Mouse (Mus musculus): ENCODE measurements around the gene Spats1. TPM values are rescaled to one million over a fixed set of nuclear protein-coding genes. Genes with fewer than 3 reads are reported as not detected.

The Spats1 gene
- polyA plus RNA-seq, 1 experiment from 2014 or later: not detected

DNA sequence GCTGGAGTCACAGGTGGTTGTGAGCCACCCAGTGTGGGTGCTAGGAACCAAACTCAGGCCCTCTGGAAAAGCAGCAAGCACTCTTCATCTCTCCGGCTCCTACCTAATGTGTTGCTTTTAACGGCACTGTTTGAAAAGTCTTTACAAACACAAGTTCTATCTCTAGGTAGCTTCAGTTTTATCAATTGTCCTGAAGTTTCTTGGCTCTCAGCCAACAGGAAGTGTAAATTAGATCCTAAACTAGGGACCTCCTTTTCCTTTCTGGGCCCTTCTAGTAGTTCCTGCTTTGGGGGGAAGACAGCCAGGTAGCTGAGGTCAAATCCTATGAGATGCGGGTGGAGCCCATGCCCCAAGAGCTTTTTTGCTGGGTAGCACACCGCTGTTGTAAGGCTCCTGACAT, 35.7 kb upstream of the Spats1 start:
- H3K9me3 ChIP-seq (ENCODE audit: low read length): no peaks in the 10 kb centered on the region
- H3K4me1 ChIP-seq (ENCODE audit: insufficient read depth): peaks cover 11% of the 10 kb centered on the region; the same call in 1 of the 2 replicates
- DNase-seq (no peak), ATAC-seq (no peak)
- no peaks in the 10 kb centered on the region; the same call in 1 of the 2 replicates for H3K36me3 ChIP-seq (replicated peaks; ENCODE audit: insufficient read depth, low read length)
- no peak overlapping the region for H3K4me2 ChIP-seq (ENCODE audit: low read depth, low read length)
- no peak overlapping the region for H3K4me3 ChIP-seq (ENCODE audit: low read depth, low read length)
- 87% methylated on average over 4 of the region's 4 CpGs for WGBS (ENCODE audit: insufficient replicate concordance)
- H3K27ac ChIP-seq (ENCODE audit: low read depth): no peak overlapping the region
- no peak for TF ChIP-seq EP300 (IDR thresholded peaks at IDR 0.05; ENCODE audit: low read depth)
- H3K9ac ChIP-seq (replicated peaks): no peak overlapping the region
- no peaks in the 10 kb centered on the region for H3K27me3 ChIP-seq (ENCODE audit: insufficient read depth, low read length)

DNA sequence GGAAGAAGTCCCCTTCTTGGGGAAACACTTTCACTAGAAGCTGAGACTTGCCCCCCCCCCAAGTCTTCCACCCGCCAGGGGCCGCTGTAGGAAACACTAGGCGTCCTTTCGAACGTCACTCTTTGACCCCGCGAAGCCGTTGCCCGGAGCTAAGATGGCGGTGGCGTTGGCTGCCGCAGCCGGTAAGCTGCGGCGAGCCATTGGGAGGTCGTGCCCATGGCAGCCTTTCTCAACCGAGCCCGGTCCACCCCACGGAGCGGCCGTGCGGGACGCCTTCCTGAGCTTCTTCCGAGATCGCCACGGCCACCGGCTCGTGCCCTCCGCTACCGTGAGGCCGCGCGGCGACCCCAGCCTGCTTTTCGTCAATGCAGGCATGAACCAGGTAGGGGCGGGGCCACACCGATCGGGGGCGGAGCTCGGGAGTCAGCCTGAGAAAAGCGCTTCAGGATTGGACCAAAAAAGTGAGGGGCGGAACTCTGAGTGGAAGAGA, 31.5 kb upstream of the Spats1 start, which contains the start of gene Aars2:
Aars2 (plus strand) TSS at position 142 of the 490 bp plus-strand sequence.
- Histone ChIP-seq H3K27ac (ENCODE audit: low read depth) (peak within 1 kb of the TSS; percentile 75), H3K27me3 (ENCODE audit: insufficient read depth, low read length) (no peaks in the 10 kb centered on the region), H3K9ac (replicated peaks) (peak within 1 kb of the TSS; percentile 78), H3K4me3 (ENCODE audit: low read depth, low read length) (peak within 1 kb of the TSS; percentile 90), H3K9me3 (ENCODE audit: low read length) (no peaks in the 10 kb centered on the region), H3K4me1 (ENCODE audit: insufficient read depth) (peaks cover 11% of the 10 kb centered on the region; the same call in 1 of the 2 replicates), H3K4me2 (ENCODE audit: low read depth, low read length) (peak within 1 kb of the TSS; percentile 59), H3K36me3 (replicated peaks; ENCODE audit: insufficient read depth, low read length) (no peaks in the 10 kb centered on the region; the same call in 1 of the 2 replicates)
- ATAC-seq: peak; percentile 97
- peak; percentile 95 for DNase-seq
- 0 out of 2 replicates have a peak, but pooled peaks have one; percentile 60 for TF ChIP-seq EP300 (IDR thresholded peaks at IDR 0.05; ENCODE audit: low read depth)
- peak; percentile 95 for TF ChIP-seq CTCF (IDR thresholded peaks at IDR 0.05; ENCODE audit: low read depth)
- WGBS (ENCODE audit: insufficient replicate concordance): 0% methylated on average over 42 of the region's 42 CpGs

- no peak for TF ChIP-seq EP300 (IDR thresholded peaks at IDR 0.05; ENCODE audit: low read depth)
- no peak for TF ChIP-seq CTCF (IDR thresholded peaks at IDR 0.05; ENCODE audit: low read depth)
- no peak for ATAC-seq
- Histone ChIP-seq H3K4me1 (ENCODE audit: insufficient read depth) (peaks cover 11% of the 10 kb centered on the region; the same call in 1 of the 2 replicates), H3K4me2 (ENCODE audit: low read depth, low read length) (peak overlapping the region; percentile 59; the same call in 1 of the 2 replicates), H3K27ac (ENCODE audit: low read depth) (no peak overlapping the region), H3K36me3 (replicated peaks; ENCODE audit: insufficient read depth, low read length) (no peaks in the 10 kb centered on the region; the same call in 1 of the 2 replicates), H3K9me3 (ENCODE audit: low read length) (no peaks in the 10 kb centered on the region), H3K4me3 (ENCODE audit: low read depth, low read length) (no peak overlapping the region), H3K27me3 (ENCODE audit: insufficient read depth, low read length) (no peaks in the 10 kb centered on the region), H3K9ac (replicated peaks) (no peak overlapping the region)
- 62% methylated on average over 6 of the region's 6 CpGs for WGBS (ENCODE audit: insufficient replicate concordance)
- no peak for DNase-seq
These were observed 30.8 kb upstream of the Spats1 start for GRCm38 (mm10) chr17:45505941-45506465.

DNA sequence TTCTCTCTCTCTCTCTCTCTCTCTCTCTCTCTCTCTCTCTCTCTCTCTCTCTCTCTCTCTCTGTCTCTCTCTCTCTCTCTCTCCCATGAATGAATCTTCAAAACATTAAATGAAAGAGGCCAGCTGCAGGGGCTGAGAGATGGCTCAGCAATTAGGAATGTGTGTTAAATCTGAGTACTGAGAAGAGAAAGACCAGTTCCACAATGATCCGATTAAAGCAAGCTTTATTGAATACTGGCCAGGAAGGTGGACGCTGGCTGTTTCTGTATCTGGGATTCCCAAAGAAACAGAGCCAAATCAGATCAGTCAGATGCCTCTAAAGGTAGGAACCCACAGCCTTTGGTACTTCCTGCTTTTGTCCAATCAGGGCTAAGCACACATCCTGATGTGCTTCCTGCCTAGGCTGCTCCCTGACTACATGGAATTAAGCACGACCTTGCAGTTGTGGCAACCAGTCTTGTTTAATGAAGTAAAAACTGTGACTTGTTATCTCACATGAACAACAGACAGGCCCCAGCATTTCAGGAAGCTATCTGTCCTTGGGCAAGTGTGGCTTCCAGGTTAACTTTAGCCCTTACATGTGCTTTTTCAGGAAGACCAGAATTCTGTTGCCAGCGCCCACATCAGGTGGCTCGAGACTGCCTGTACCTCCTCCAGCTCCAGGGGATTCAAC, 28.2 kb upstream of the Spats1 start:
- H3K9ac ChIP-seq (replicated peaks): no peak overlapping the region
- H3K4me1 ChIP-seq (ENCODE audit: insufficient read depth): peaks cover 11% of the 10 kb centered on the region; the same call in 1 of the 2 replicates
- DNase-seq (no peak), ATAC-seq (no peak)
- H3K4me3 ChIP-seq (ENCODE audit: low read depth, low read length): no peak overlapping the region
- no peak overlapping the region for H3K27ac ChIP-seq (ENCODE audit: low read depth)
- 26% methylated on average over 5 of the region's 5 CpGs for WGBS (ENCODE audit: insufficient replicate concordance)
- no peak for TF ChIP-seq EP300 (IDR thresholded peaks at IDR 0.05; ENCODE audit: low read depth)
- TF ChIP-seq CTCF (IDR thresholded peaks at IDR 0.05; ENCODE audit: low read depth): no peak
- H3K27me3 ChIP-seq (ENCODE audit: insufficient read depth, low read length): no peaks in the 10 kb centered on the region
- H3K9me3 ChIP-seq (ENCODE audit: low read length): no peaks in the 10 kb centered on the region
- no peak overlapping the region for H3K4me2 ChIP-seq (ENCODE audit: low read depth, low read length)
- no peaks in the 10 kb centered on the region for H3K36me3 ChIP-seq (replicated peaks; ENCODE audit: insufficient read depth, low read length)

DNA sequence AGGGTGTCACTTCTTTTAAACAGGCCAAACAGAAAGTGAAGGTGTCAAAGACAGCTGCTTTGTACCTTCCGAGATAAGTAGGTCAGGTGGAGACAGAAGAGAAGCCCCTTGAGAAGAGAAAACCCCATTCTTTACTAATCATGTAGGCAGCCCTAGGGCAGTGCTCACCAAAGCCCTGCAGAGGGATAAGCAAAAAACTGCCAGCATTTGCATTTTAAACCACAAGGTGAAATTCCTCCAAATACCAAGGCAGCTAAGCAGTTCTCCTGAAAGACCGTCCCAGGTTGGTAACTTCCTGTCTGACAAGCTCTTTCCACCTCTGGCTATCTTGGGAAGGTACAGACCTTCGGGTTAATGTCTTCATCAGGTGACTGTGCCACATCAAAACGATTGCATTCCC, 27.1 kb upstream of the Spats1 start:
- no peak overlapping the region for H3K4me2 ChIP-seq (ENCODE audit: low read depth, low read length)
- H3K27ac ChIP-seq (ENCODE audit: low read depth): no peak overlapping the region
- H3K9me3 ChIP-seq (ENCODE audit: low read length): no peaks in the 10 kb centered on the region
- 41% methylated on average over 4 of the region's 4 CpGs for WGBS (ENCODE audit: insufficient replicate concordance)
- H3K9ac ChIP-seq (replicated peaks): no peak overlapping the region
- H3K4me1 ChIP-seq (ENCODE audit: insufficient read depth): peaks cover 7% of the 10 kb centered on the region; the same call in 1 of the 2 replicates
- DNase-seq (no peak), ATAC-seq (no peak)
- H3K27me3 ChIP-seq (ENCODE audit: insufficient read depth, low read length): no peaks in the 10 kb centered on the region
- TF ChIP-seq CTCF (IDR thresholded peaks at IDR 0.05; ENCODE audit: low read depth) (no peak), EP300 (IDR thresholded peaks at IDR 0.05; ENCODE audit: low read depth) (no peak)
- H3K36me3 ChIP-seq (replicated peaks; ENCODE audit: insufficient read depth, low read length): no peaks in the 10 kb centered on the region
- H3K4me3 ChIP-seq (ENCODE audit: low read depth, low read length): no peak overlapping the region

- no peaks in the 10 kb centered on the region for H3K9me3 ChIP-seq (ENCODE audit: low read length)
- no peak for ATAC-seq
- no peak overlapping the region for H3K4me2 ChIP-seq (ENCODE audit: low read depth, low read length)
- no peaks in the 10 kb centered on the region for H3K4me1 ChIP-seq (ENCODE audit: insufficient read depth)
- H3K36me3 ChIP-seq (replicated peaks; ENCODE audit: insufficient read depth, low read length): no peaks in the 10 kb centered on the region
- H3K27ac ChIP-seq (ENCODE audit: low read depth): no peak overlapping the region
- no peak overlapping the region for H3K9ac ChIP-seq (replicated peaks)
- TF ChIP-seq EP300 (IDR thresholded peaks at IDR 0.05; ENCODE audit: low read depth) (no peak), CTCF (IDR thresholded peaks at IDR 0.05; ENCODE audit: low read depth) (no peak)
- 61% methylated on average over 4 of the region's 4 CpGs for WGBS (ENCODE audit: insufficient replicate concordance)
- no peak for DNase-seq
- H3K4me3 ChIP-seq (ENCODE audit: low read depth, low read length): no peak overlapping the region
- H3K27me3 ChIP-seq (ENCODE audit: insufficient read depth, low read length): no peaks in the 10 kb centered on the region
These were observed 25.8 kb upstream of the Spats1 start for GRCm38 (mm10) chr17:45500981-45501380.

Measured in liver, postnatal 0 days (tissue).